Mouse (Mus musculus) monocyte, adult 5-6 weeks (primary cell): ENCODE data around the gene Hs6st2. TPM values are rescaled to one million over a fixed set of nuclear protein-coding genes. Genes with fewer than 3 reads are reported as not detected.

ENCODE experiments used
- ATAC-seq: fragments of 153-309, 156-312 bp; replicated peaks from 2 replicates; pipeline ENCODE4 v1.8.0; 2017; ENCODE audit warnings: mild to moderate bottlenecking; ENCODE audit not compliant: low TSS enrichment, insufficient number of reproducible peaks, severe bottlenecking, poor library complexity, low FRiP score
- total RNA-seq: library from RNA; stranded (forward); fragments of 200-1000, 200-491, 200-594 nt; gene quantifications from 3 replicates; pipeline ENCODE4 v1.2.3, GENCODE M21; 2017

The Hs6st2 gene
- total RNA-seq, 1 experiment from 2014 or later, result not detected

DNA sequence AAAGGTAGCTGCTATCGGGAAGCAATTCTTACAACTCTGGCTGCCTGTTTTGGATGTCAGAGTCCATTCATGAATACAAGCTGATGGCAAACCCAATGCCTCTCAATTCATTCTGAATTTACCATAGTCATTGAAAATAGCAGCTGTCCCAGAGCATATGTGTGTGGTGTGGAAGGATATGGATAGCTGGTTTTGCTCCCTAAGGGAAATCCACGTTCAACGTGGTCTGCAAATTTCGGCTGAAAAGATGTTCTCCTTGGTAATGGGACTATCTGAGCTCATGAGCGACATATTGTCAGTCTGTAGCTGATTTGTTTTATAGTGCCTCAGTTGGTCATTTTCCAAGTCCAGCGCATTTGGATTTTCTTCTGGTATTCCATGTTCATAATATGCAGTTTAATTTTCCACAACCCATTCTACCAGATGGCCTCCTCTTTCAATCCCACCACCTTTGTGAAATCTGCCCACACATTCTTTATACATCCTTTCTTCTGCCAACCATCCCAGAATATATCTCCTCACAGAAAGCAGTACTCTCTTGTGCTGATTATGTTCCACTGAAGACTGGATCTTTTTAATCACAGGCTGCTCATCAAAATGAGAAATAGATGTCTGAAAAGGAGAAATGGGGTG is 75.3 kb downstream of the Hs6st2 start:
- ATAC-seq, result no peak

DNA sequence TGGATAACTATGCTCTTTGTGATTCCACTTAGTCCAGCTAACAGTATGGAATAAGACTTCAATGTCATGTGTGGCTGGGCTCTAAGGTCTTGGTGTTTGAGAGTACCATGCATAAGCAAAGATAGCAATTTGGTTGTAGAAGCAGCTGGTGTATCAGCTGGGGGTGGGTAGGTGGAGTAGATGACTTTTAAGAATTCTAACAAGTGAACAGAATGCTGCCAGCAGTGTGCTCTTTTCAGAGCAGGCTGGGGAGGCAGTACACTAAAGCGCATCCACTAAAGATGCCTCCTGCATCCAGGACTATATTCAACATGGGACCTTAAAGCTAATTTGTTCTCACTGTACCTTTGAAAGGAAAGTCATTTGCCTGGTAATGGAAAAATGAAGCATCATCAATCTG is 88.9 kb downstream of the Hs6st2 start:
- no peak for ATAC-seq

DNA sequence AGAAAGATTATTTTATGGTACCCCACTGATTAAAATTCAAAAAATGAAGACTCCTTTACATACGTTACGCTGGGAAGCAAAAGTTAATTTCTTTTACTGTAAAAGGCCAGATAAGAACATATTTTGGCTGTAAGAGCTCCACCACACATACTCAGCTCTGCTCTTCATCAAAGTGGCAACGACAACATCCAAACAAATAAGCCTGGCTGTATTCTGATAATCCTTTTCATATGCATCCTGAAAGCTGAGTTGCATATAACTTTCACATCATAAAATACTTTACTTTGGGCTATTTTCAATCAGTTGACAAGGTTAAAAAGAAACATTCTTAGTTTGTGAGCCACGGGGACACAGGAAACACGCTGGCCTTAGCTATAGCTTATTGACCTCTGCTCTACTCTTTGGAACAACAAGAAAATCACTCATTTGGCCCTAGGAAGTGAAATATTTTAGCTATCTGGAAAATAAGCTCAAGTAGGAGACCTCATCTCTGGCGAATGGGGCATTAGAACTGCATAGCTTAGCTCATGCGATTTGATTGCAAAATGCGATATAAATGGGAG is 91.1 kb downstream of the Hs6st2 start:
- ATAC-seq, result no peak

DNA sequence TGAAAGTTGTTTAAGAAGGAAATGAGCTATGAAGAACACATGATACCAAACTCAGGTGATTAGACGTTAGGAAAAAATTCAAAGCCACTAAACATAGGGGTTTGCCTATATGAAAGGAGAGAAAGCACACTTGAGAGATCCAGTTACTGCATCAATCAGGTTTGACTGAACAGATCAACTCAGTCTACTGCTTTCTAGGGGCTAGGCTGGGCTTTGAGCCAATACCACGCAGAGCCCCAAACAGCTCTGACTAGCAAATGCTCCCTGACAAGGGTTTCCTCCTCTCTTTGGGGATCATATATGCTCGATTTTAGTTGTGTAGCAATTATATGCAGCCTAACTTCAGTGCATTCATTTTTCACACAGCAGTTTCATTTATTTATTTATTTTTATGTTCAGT is 96.2 kb downstream of the Hs6st2 start:
- no peak for ATAC-seq

DNA sequence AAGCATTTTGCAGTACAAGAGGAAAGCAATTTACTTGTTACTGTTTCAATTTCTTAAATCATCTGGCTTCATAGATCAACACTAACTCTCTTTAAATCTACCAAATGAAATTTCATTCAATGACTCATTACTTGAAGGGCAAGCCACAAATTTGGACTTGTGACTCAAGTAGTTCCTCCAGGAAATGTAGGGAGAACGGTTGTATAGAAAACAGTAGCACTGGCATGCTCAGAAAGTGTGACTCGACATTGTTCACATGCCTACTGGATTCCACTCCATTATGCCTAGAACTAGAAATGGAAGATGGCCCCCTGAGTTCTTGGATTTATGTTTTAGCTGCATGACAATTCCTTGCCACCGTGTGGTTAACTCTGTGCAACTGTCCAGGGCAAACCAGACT is 100.0 kb downstream of the Hs6st2 start:
- ATAC-seq, result no peak

DNA sequence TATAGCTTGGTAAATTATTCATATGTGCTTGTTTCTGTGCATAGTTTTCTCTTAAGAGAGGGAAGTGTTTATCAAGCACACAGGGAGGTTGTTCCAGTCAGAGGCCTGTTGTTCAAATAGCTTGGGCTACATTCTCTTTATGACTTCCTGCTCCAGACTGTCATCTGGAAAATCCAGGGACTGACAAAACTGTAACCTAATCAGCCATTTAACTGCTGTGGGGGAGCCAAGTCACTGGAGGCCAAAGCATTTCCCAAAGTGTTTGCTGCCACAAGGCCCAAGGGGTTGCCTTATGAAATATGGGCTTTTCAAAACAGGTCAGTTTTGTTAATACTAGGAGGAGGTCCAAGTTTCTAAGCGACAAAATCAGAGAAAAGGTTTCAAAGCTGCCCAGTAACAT is 119.8 kb downstream of the Hs6st2 start:
- ATAC-seq, result no peak

DNA sequence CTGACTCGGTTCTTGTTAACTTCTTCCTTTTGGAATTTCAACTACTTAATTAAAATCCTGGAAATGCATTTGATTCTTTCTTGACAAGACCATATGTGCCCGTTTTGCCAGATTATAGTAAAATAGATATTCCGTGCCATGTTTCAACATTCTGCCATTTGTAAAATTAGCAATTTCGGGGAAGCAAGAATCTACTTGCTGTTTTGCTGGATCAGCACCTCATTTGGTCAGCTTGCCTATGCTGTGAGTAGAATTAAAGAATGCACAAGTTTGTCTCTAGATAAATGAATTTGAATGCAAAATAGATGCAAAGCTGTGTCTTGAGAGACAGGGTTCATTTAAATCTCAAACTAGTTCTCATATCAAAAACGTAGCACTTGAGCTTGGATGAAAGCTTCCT is 142.0 kb downstream of the Hs6st2 start:
- ATAC-seq, result no peak

DNA sequence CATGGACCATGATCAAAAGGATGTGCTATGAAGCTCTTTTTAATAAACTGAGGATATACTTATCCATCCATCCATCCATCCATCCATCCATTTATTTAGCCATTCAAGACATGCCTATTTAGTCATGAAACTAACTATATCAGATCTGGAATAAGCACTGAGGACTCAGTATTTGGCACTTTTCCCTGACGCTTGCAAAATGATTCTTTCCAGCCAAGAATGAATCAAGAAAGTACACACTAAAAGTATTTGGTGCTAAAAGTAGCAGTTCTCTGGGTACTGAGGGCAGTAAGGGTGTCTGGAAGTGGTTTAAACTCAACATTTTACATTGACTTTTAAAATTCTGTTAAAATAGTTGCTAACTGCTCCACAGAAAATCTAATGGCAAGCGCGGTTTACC is 144.6 kb downstream of the Hs6st2 start:
- ATAC-seq, result no peak

DNA sequence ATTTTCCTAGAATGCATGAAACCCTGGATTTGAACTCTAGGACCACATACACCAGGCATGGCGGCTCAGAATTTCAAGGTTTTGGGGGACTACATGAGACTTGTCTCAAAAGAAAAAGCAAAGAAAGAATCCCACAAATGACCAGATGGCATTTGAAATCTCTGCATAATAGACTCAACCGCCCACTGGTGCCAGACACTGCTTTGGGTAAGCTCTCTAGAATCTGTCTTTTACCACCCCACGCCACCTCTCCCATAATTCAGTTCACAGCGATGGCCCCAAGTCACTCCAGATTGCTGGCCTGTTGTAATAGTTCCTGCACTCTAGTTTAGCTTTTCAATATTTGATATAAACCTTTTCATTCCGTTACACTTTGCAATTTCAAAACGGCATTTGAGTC is 146.4 kb downstream of the Hs6st2 start:
- ATAC-seq, result no peak

DNA sequence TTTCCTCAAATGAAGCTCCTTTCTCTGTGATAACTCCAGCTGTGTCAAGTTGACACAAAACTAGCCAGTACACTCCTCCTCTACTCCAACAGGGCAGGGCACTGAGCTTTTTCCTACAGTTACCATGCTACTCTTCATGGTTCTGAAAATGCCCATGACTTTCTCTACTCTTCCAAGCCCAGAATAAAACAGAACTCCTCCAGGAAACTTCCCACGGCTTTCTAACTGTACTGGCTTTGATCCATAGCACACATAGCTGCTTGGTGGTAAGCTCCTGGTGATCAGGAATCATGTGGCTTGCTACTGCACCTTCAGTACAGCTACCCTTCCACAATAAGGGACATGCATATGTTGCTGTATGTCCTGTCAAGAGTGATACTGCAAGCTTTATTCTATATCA is 150.5 kb downstream of the Hs6st2 start:
- ATAC-seq, result no peak

DNA sequence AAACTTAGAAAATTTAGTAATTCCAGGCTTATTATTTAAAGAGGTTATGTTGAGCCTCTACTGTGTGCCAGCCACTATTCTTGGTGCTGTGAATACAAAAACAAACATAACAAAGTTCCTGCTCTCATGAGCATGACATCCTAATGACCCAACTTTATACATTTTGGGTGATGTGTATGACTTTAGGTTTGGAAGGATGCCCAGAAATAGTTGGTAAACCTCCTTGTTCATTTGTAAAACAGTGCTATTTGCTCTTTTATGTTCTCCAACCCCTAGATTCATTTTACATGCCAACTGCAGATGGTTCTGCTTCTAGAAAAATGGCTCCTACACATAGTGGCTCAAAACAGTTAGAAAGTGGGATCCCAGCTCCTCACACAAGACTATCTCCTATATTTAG is 153.1 kb downstream of the Hs6st2 start:
- ATAC-seq, result no peak

DNA sequence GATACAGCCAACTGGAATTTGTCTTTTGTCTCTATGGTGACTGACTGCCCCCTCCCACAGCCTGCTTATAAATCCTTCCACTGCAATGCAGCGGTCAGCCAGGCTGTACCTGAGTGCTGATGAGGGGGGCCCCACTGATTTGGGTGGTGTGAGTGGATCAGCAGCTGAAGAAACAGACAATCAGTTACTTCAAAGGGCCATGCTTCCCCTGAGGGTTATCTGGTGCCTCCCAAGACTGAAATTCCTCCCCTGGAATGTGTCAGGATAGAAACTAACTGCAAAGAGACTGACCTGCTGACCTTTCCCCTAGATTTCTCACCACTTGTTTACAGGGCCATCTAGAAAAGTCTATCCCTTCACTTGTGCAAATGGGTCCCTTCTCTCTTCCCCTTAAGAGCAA is 166.8 kb downstream of the Hs6st2 start:
- ATAC-seq, result no peak

DNA sequence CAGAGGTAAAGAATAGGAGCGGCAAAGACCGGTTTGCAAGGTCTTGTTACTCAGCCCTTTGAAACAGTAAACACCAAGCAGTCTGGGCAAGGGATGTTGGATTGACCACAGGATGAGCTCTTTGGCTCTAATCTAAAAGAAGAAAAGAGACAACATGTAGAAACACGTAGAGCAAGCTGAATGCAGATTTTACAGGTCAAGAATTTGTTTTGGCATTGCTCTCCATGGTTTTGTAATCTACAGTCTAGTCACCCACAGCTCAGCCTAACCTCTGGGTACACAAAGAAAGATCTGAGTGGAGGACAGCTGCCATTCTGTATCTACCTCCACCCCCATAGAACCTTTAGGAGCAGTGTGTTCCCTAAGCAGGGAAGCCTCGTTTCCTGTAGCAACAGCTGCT is 175.1 kb downstream of the Hs6st2 start:
- no peak for ATAC-seq

DNA sequence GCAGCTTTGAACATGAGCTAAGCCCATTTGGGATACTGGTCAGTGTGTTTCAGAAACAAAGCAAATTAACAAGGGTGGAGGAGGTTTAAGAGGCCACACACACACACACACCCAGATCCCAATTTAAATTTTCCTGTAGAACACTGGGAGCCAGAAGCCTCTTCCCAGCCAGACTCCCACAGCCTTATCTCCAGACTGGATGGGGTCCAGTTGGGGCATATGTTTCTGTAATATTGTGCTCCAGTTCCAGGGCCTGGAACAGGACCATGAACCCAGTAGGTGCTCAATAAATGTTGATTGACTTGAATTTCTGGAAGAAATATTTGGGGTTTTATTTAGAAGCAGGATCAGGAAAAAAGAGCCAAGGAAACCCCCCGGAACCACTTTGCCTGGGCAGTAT is 176.0 kb downstream of the Hs6st2 start:
- ATAC-seq, result no peak

DNA sequence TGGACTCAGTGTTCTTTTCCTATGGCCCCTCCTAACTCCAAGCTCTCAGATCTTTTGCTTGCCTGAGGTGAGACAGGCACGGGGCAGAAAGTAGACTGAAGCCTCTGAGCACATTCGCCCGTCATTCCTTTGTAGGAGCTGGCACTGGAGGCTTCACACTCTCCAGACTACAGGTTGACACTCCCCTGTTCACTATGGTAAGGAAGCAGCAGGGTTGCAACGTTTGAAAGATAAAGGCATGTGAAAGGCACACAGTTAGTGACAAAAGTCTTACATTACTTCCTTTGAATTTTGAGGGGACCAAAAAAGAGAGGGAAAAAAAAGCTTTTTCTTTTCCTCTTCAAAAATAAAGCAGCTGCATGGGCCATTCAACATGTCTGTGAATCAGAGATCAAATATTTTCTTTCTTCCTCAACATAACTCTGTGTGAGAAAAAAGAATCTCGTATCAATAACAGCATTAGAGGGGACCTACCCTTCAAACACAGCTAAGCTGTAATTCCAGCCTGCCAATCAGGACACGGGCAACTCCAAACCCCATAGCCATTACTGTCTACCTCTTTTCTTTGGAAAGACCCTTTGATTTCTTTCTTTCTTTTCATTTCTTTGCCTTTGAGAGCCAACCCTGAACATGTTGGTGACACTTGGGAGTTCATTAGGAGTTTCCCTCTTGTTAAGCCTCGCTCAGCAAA is 177.7 kb downstream of the Hs6st2 start:
- no peak for ATAC-seq

DNA sequence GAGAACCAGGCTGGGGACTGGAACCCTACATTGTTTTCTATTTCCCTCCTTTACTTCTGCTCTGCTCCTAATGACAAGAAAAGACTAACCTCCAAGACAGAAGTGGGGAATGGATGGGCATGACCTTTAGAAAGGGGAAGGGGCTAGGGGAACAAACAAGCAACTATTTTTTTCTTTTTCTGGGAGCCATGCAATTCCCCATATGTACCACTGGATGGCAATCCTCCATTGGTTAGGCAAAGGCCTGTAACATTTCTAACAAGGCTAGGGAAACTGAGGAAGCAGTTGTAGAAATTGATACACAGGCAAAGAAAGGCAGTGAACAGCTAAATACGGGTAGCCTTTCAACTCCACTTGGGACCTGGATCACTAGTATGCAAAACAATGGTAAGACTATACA is 183.8 kb downstream of the Hs6st2 start:
- ATAC-seq, result no peak

DNA sequence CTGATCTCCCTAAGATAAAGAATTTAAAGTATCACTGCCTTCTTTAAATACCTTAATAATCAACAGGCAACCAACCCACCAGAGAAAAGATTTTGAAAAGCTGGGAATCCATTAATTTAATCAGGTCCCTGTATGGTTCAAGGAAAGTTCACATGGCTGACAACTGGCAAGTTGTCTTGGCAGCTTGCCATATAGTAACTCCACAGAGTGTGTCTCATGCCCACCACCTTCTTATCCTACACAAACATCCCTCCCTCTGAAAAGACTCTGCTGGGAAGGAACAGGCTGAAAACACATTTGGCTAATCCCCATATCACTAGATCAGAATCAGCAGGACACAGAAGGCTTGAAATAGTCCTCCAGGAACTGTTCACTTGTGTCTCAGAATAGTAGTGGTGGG is 193.3 kb downstream of the Hs6st2 start:
- no peak for ATAC-seq

DNA sequence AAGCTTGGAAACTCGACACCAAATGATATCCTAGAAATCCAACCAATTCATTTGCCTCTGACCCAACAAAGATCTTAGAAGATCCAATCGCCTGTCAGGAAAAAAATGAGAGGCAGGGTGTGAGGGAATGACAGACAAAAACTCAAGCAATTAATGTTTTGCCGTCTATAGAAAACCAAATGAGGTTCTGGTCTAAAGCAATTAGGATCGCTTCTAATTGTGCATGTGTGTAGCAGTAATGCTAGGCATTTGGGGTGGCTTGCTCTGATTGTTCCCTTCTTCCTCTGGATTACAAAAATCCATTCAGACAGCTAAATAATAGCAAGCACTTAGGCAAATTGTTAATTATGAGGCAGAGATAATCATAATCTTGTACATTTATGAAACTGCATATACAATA is 212.2 kb downstream of the Hs6st2 start:
- no peak for ATAC-seq

DNA sequence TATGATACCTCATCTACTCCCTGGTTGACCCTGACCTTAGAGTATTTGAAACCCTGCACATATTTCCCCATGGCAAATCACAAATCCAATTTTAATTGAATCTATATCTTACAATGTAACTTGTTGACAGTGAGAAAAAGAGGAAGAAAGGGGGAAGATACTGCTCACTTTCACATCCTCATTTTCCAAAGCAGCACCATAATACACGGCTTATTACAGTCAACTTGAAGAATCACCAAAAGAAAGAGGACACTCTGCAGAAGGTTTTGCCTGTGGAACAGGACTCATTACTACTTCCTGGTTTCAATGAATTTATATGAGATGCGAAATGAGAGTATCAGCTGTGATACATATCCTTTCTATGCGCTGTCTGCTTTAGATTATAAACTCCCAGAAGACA is 220.2 kb downstream of the Hs6st2 start:
- no peak for ATAC-seq

DNA sequence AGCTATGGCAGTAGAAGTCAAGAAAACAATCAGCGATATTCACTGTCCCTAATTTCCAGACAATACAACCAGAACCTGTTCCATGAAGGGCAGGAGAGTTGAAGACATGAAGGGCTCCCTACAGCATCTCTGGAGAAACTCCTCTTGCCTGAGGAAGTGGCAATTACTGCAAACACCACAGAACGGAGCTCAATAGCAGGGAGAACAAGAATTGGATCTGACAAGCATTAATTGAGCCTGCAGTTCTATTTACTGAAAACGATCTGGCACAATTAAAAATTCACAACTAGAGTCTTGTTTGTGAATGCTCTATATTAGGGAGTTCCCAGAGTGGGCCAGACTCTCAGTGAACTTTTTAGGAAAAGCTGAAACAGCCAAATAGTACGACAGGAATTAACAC is 238.3 kb downstream of the Hs6st2 start:
- ATAC-seq, result no peak
